Mouse (Mus musculus) CD4-positive, CD25-positive, alpha-beta regulatory T cell, adult 2 months (primary cell): ENCODE data around the gene H2-Aa.
"Not testable (repeated sequence)": the region's sequence is repeated elsewhere in the genome, so short reads cannot be mapped to it uniquely, and the experiment has no call there.

Experiments
- DNase-seq: peaks from one replicate; pipeline ENCODE4 v3.0.0-alpha.2; 2012; ENCODE audit warnings: low read depth, low spot score

H2-Aa gene

GRCm38 (mm10) chr17:34287648-34288047 lies at the start of gene H2-Aa:
Gene H2-Aa, minus strand, starts transcription at chr17:34287823.
- DNase-seq: peak; percentile 92

DNA sequence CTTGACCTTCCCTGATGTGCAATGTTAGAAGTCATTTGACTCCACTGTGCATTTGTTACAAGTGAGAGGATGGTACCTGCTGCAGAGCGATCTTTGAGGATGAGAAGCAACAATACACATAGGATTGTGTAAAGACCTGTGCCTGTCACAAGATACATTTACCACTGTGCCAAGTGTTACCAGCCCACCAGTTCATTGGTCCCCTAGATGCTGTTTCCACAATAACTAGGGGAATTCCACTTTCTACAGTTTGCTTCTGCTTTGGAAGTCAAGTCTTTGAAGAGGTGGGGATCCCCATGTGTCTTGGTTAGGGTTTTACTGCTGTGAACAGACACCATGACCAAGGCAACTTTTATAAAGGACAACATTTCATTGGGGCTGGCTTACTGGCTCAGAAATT lies 43.6 kb upstream of the H2-Aa start:
- no peak for DNase-seq

GRCm38 (mm10) chr17:34329807-34330206 lies 42.2 kb upstream of the H2-Aa start:
- peak; percentile 61 for DNase-seq

DNA sequence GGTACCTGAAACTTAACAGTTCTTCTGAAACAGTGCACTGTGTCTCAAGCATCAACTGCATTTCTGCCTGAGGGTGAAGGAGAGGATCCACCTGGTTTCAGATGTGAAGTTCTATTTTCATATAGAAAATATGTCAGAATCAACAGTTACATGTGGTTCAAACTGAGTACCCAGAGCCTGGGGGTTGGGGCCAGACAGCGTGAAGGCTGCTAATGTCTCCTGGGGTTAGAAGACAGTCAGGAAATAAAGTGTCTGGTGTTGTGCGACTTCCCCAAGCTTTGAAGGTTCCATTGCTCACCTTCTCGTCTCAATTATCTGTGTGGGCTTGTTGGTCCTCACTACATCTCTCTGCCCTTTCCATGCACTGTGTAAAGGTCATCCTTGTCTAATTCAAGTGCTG lies 38.8 kb upstream of the H2-Aa start:
- no peak for DNase-seq

GRCm38 (mm10) chr17:34325436-34325835 lies 37.8 kb upstream of the H2-Aa start, which contains the start of gene H2-Eb2:
Gene H2-Eb2, plus strand, starts transcription at chr17:34325665.
- peak; percentile 40 for DNase-seq

DNA sequence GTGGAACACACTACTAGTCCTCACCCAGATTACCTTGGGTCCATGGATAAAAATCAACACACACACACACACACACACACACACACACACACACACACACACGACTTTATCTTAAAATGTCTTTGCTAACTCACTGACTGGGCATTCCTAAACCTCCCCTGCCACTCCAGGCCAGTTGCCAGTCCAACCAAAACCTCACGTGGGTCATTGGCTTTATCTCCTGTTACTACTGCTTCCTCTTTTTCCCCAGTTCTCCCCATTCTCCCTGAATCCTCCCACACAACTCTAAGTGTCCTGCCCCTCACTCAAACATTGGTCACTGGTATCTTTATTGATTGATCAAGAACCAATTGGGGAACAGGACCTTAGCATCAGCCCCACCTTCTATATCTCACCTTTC lies 29.7 kb upstream of the H2-Aa start:
- no peak for DNase-seq

- no peak for DNase-seq
Observed at GRCm38 (mm10) chr17:34316697-34317096, 29.1 kb upstream of the H2-Aa start.

DNA sequence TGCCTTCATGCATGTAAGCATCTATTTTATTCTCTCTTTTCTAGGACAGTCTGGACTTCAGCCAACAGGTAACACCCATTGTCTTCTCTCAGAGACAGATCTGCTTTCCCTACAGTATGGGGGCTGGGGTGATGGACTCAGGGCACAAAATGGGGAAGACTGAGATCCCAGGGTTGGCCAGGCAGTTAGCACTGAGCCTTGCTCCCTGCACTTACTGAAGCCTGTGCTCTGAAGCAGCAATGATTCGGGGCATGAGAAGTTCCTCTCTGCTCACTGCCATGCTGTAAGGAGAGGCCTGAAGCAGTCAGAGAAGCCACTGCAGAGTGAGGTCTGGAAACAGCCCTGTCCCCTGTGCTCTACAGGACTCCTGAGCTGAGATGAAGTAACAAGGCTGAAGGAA lies 27.9 kb upstream of the H2-Aa start:
- no peak for DNase-seq

- no peak for DNase-seq
Observed at GRCm38 (mm10) chr17:34314286-34314685, 26.7 kb upstream of the H2-Aa start.

DNA sequence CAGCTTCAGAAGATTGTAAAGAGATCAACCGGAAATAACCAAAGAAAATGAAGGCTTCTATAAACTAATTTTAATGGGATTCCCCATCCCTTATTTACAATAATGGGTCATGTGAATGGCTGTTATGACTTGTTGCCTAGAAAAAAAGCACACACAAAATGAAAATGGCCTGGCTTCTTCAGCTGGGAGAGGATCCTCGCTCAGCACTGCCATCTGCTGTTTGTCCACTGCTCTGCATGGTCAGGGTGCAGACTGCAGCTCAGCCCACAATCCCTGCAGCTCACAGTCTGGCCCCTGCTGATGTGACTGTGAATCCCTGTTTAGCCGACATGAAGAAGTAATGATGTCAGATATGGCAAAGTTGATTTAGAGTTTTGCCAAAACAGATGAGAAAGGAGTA lies 25.8 kb upstream of the H2-Aa start:
- peak; percentile 91 for DNase-seq

GRCm38 (mm10) chr17:34312185-34312584 lies 24.6 kb upstream of the H2-Aa start:
- no peak for DNase-seq

DNA sequence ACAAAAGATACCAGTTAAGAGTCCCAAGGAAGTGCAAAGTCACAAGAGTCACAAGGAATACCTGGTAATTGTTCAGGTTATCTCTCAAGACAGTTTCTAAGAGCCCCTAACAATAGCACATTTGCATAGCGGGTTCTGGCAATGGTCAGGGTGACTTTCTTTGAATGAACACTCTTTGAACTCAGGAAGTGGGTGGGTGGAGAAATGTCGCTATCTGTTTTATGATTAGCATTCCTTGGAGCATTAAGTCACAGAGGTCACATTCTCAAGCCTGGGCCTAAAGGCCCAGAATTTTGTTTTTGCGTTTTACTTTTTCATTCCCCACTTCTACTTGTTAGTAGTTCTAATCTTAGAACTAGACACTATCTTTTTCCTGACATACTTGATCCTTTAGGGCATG lies 22.9 kb upstream of the H2-Aa start:
- not testable (repeated sequence) for DNase-seq

DNA sequence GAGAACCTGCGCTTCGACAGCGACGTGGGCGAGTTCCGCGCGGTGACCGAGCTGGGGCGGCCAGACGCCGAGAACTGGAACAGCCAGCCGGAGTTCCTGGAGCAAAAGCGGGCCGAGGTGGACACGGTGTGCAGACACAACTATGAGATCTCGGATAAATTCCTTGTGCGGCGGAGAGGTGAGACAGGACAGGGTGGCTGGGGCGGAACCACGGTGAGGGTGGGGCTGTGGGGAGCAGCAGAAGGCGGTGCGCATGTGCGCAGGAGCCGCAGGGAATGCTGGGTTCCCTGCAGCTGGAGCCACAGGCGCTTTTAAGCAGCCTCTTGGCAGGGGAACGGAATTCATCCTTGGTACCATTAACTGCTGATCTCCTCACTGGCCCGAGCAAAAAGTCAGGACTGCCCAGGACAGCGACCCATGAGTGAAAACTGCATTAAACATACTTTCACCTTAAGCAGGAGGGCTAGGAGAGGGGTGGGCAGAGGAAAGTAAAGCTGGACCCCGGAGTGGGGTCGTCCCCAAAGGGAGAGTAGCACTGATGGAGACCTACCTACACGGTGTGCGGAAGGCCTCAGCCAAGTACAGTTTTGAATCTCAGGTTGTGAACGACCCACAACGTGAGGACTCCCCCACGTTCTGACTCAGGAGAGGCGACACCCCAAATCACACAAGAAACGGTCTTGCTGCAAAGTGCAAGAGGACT lies 22.2 kb upstream of the H2-Aa start:
- DNase-seq: peak; percentile 82

DNA sequence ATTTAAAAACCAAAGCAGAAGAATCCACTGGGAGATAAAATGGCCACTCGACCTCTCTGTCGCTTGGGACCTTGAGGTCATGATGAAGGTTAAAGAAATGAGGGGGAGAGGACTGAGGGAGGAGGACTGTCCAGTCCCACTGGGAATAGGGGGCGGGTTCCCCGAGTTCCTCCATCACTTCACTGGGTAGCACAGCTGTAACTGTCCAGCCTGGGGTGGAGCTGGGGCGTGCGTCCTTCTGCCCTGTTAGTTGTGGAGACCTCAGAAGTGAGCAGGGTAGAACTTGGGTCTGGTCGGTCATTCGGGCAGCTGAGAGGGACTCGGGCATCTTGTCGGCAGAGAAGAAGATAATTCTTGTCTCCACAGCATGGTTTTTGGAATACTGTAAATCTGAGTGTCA lies 21.6 kb upstream of the H2-Aa start:
- DNase-seq: no peak

GRCm38 (mm10) chr17:34308161-34308560 lies 20.5 kb upstream of the H2-Aa start:
- no peak for DNase-seq

- DNase-seq: no peak
Observed at GRCm38 (mm10) chr17:34307216-34307615, 19.6 kb upstream of the H2-Aa start.

DNA sequence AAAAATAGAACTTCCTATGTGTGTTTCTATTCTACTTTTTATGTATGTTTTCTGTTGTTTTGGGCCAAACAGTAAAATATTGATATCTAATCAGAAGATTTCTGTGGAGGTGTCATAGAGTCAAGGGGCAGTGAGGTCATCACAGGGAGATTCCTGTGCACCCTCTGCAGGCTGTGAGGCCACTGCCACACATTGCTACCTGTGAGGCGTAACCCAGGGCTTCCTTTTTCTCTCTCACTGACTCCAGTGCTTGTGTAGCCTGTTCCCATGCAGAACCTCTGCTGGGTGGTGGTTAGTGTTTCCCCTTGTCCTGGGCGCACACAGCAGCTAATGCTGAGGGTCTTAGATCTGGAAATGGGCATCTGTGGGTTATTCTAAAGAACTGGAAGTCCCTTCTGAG lies 18.8 kb upstream of the H2-Aa start:
- DNase-seq: no peak

DNA sequence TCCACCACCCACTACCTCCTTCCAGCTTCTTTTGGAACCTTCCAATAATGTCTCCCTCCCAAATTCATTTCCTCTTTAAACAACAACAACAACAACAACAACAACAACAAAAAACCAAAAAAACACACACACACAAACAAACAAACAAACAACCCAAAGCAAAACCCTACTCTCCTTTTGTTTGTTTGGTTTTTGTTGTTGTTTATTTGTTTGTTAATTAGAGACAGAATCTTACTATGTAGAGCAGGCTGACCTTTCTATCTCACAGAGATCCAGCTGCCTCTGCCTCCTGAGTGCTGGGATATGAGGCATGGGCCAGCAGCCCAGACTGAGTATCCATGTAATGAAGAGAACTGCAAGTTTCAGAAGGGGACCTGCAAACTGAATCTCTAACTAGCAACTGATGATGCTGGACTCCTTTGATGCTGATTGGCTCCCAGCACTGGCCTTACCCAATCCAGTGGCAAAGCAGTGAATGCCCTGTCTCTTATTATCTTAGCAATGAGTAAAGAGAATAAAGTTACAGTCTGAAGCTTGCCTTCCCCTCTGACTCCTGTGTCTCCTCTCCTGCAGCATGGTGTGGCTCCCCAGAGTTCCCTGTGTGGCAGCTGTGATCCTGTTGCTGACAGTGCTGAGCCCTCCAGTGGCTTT lies 17.9 kb upstream of the H2-Aa start, which contains the start of gene H2-Eb1:
Gene H2-Eb1, plus strand, starts transcription at position 488 of the 651 bp plus-strand sequence.
- DNase-seq: peak; percentile 92

DNA sequence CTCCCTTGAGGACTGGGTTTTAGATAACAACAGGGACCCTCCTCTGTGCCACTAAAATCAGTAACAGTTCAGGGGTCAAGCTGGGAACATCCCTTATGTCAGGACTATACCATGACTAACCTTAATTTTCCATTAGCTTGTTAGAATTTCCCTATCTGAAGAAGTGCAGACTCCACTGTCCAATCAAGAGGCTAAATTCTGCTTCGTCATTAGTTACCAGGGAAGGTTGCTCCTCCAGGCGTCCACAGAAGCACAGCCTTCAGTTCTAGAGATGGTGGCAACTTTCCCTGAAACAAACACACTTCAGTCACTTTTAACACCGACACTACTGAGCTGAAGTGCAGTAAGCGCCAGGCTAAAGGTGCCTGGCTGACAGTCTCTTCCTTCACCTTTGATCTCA lies 17.1 kb upstream of the H2-Aa start:
- peak; percentile 88 for DNase-seq

DNA sequence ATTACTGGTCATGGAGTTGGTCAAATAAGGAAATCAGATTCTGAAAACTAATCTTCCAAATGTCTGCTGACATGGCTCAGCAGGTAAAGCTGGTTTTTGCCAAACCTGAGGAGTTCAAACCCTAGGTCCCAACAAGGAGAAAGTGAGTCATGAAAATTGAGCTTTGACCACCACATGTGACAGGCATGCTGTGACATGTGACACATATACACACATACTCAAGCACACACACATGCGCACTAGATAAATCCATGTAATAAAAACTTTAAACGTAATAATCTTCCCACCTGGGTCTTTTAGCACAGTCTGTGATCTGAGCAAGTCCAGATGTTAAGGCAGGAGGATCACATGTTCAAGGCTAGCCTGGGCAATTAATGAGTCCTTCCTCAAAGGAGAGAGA lies 16.2 kb upstream of the H2-Aa start:
- no peak for DNase-seq

DNA sequence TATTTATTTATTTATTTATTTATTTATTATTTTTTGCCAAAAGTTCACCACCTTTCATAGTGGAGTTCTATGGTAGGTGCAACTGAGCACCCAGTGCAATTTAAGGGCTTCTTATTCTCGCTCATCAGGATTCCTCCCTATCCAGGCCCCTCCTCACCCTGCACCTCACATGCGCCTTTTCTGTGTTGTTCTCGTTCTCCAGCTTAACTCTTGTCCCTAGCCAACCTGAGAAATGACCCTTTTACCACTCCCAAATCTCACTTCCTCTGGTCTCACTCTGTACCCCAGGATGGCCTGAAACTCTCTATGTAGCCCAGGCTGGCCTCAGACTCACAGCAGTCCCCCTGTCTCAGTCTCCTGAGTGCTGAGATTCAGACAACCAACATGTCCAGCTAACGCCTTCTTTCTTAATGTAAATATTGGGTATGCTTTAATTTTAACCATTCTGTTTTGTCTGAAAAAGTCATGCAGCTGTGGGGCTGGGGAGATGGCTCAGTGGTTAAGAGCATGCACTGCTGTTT lies 14.1 kb upstream of the H2-Aa start:
- no peak for DNase-seq

DNA sequence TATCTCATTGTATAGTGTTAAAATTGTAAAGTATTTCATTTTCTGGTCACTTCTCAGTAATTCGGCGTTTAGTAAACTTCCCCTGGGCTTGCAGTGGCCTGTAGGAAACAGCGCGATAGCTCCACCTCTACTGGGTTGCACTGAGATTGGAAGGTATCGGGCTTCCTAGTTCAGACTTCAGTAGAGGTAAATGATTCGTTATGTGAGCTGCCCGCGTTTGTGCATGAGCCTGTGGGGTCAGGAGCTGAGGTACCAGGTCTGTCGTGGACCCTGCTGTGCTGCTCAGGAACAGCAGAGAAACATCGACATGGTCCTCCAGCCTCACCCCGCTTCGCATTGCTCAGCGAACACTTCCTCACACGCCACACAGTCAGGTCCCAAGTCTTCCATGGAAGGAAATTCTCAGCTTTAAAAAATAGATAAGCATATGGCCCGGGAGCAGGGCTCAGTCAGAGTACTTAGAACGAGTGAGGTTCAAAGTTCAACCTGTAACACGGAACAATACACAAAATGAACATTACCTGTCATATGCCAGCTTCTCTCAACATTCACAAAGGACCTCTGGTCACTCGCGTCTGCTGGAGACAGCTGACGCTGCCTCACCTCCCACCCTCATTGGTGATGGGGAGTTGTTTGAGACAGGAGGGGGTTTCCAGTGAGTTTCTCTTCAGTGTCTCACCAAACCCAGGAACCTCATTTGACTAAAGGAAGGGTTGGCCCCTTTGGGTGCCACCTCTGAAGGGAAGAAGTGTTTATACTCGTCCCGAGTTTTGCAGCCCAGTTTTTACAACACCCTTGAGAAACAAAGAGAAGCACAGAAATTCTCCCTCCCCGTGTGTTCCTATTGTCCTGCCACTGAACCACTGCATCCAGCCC lies 13.3 kb upstream of the H2-Aa start:
- DNase-seq: peak; percentile 59
